Mouse (Mus musculus) neural tube, embryonic 14.5 days (tissue): Measurements from ENCODE around the gene Lcp2. TPM values are rescaled to one million over a fixed set of nuclear protein-coding genes. Genes with fewer than 3 reads are reported as not detected.
"Not testable (repeated sequence)": the region's sequence is repeated elsewhere in the genome, so short reads cannot be mapped to it uniquely, and the experiment has no call there.

Experiments used
- ATAC-seq: fragments of 200-750 bp; cut with Nextera tagmentation; 2 replicates; pipeline ENCODE4 v1.8.0; 2017; ENCODE audit warnings: low read depth, mild to moderate bottlenecking, moderate TSS enrichment, moderate library complexity
- H3K27ac ChIP-seq: fragments of 300-500 bp; sonication (generic); 2 replicates; pipeline ENCODE4 v1.5.1; 2014; ENCODE audit warnings: low read depth, mild to moderate bottlenecking, control low read depth, low read length, moderate library complexity, mixed read lengths
- H3K27me3 ChIP-seq: fragments of 300-500 bp; sonication (generic); 2 replicates; pipeline ENCODE4 v1.6.1; 2014; ENCODE audit warnings: low read length; ENCODE audit not compliant: control insufficient read depth, insufficient read depth
- H3K36me3 ChIP-seq: fragments of 300-500 bp; sonication (generic); 2 replicates; pipeline ENCODE4 v1.6.1; 2014; ENCODE audit warnings: low read length, mixed read lengths; ENCODE audit not compliant: control insufficient read depth, insufficient read depth
- H3K4me1 ChIP-seq: fragments of 300-500 bp; sonication (generic); 2 replicates; pipeline ENCODE4 v1.6.1; 2014; ENCODE audit warnings: low read length; ENCODE audit not compliant: control insufficient read depth, insufficient read depth
- H3K4me2 ChIP-seq: fragments of 300-500 bp; sonication (generic); 2 replicates; pipeline ENCODE4 v1.6.1; 2014; ENCODE audit warnings: mild to moderate bottlenecking, low read depth, low read length, control low read depth
- H3K4me3 ChIP-seq: fragments of 300-500 bp; sonication (generic); 2 replicates; pipeline ENCODE4 v1.5.1; 2014; ENCODE audit warnings: low read depth, low read length, control low read depth, mixed read lengths
- H3K9ac ChIP-seq: fragments of 300-500 bp; sonication (generic); replicated peaks from 2 replicates; pipeline ENCODE4 v1.6.1; 2014; ENCODE audit warnings: low read depth, mild to moderate bottlenecking, control low read depth, low read length, mixed read lengths
- H3K9me3 ChIP-seq: fragments of 300-500 bp; sonication (generic); 2 replicates; pipeline ENCODE4 v1.6.1; 2016; ENCODE audit warnings: low read length; ENCODE audit not compliant: control insufficient read depth
- WGBS: fragments of 180-500 bp; shearing (Covaris S2); extraction: QIAGEN DNeasy Blood & Tissue Kit; methylation state at CpG from one replicate; pipeline ENCODE4 v1.1.7; 2014; 5-methylcytosine and 5-hydroxymethylcytosine counted together
- polyA plus RNA-seq: library from polyadenylated mRNA; unstranded; fragments of >200 nt; fragmentation: Nextera tagmentation; extraction: Ambion mirVana; gene quantifications from 2 replicates; pipeline ENCODE4 v1.2.1, GENCODE M21; 2014

Lcp2 gene
- polyA plus RNA-seq, 1 experiment from 2014 or later: 1.8 TPM

DNA sequence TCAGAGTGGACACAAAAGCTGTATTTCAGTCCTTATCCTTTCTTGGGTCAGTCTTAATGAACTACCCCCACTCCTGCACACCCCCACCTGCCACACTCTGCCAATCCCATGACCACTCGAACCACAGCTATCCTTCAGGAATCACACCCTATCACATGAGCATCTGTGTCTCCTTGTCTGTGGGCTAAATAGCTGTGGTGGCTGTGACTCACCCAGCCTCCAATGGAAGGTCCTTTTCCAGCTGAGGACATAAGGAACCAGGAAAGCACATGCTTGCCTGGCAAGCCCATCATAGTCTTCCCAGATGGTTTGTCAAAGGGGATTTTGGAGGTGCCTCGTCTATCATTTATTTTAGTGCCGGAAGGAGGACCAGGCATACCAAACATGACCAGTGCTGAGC, 71.6 kb downstream of the Lcp2 start:
- Histone ChIP-seq H3K9ac (no peak overlapping the region), H3K4me1 (no peaks in the 10 kb centered on the region), H3K27me3 (no peaks in the 10 kb centered on the region), H3K36me3 (no peaks in the 10 kb centered on the region), H3K9me3 (no peaks in the 10 kb centered on the region), H3K4me3 (no peak overlapping the region), H3K4me2 (no peak overlapping the region), H3K27ac (no peak overlapping the region)
- no peak for ATAC-seq
- 92% methylated on average over 3 of the region's 3 CpGs for WGBS

GRCm38 (mm10) chr11:34123147-34123546, 76.4 kb downstream of the Lcp2 start:
- H3K36me3 ChIP-seq: no peaks in the 10 kb centered on the region
- H3K4me3 ChIP-seq: no peak overlapping the region
- H3K9me3 ChIP-seq: no peaks in the 10 kb centered on the region
- no peaks in the 10 kb centered on the region for H3K4me1 ChIP-seq
- H3K27me3 ChIP-seq: no peaks in the 10 kb centered on the region
- WGBS: 25% methylated on average over 2 of the region's 2 CpGs
- no peak overlapping the region for H3K4me2 ChIP-seq
- no peak overlapping the region for H3K27ac ChIP-seq
- ATAC-seq: peak; percentile 44; the same call in 1 of the 2 replicates
- H3K9ac ChIP-seq: no peak overlapping the region

DNA sequence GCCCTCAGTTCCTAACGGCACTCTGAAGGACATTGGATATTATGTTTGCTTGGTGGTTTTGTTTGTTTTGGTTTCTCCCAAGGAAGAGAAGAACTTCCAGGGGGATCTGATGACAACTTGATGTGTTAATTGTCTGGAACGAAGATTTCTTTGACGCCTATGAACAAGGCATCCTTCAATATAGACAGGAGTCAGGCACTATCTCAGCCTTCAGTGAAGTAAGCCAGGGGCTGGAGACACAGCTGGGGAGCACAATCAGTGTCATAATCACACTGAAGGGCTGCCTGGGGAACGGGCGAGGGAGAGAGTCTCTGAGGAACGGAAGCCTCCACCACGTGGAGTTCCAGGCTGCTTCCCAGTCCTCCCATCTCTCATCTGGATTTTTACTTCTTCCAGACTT, 78.1 kb downstream of the Lcp2 start:
- Histone ChIP-seq H3K27ac (no peak overlapping the region), H3K9me3 (no peaks in the 10 kb centered on the region), H3K27me3 (no peaks in the 10 kb centered on the region), H3K4me1 (no peaks in the 10 kb centered on the region), H3K9ac (no peak overlapping the region), H3K36me3 (no peaks in the 10 kb centered on the region), H3K4me2 (no peak overlapping the region), H3K4me3 (no peak overlapping the region)
- 76% methylated on average over 7 of the region's 7 CpGs for WGBS
- ATAC-seq: no peak

DNA sequence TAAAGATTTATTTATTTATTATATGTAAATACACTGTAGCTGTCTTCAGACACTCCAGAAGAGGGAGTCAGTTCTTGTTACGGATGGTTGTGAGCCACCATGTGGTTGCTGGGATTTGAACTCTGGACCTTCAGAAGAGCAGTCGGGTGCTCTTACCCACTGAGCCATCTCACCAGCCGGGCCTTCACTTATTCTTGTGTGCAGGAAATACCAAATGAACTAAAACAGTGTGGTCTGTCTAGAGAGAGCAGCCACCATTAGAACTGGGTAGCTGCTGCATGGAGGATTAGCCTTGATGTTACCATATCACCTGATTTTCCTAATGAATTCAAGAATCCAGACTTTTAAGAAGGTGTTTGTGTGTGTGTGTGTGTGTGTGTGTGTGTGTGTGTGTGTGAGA, 79.0 kb downstream of the Lcp2 start:
- H3K27ac ChIP-seq, H3K4me3 ChIP-seq, H3K4me2 ChIP-seq, H3K4me1 ChIP-seq, H3K9me3 ChIP-seq, H3K9ac ChIP-seq, H3K27me3 ChIP-seq, ATAC-seq, H3K36me3 ChIP-seq: not testable (repeated sequence)
- WGBS: 84% methylated on average over 3 of the region's 3 CpGs

DNA sequence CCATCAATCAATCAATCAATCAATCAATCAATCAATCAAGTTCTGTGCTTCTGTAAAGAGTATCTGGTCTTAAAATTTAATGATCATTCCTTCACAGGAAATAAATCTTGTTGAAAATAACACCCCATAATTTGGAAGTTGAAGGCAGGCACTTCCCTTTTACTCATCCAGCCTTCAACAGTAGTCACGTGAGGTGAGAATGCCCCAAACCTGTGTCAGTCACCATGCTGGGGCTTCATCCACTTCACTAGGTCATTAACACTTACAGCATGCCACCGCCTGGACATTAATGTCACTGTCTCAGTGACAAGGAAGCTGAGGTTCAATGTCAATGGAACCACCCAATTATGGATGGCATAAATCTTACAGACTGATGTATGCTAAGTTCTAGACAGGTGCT, 81.7 kb downstream of the Lcp2 start:
- H3K9me3 ChIP-seq: no peaks in the 10 kb centered on the region
- H3K27ac ChIP-seq: no peak overlapping the region
- H3K36me3 ChIP-seq: no peaks in the 10 kb centered on the region
- 87% methylated on average over 2 of the region's 2 CpGs for WGBS
- H3K4me3 ChIP-seq: no peak overlapping the region
- H3K4me2 ChIP-seq: no peak overlapping the region
- no peaks in the 10 kb centered on the region for H3K27me3 ChIP-seq
- no peaks in the 10 kb centered on the region for H3K4me1 ChIP-seq
- no peak for ATAC-seq
- H3K9ac ChIP-seq: no peak overlapping the region

DNA sequence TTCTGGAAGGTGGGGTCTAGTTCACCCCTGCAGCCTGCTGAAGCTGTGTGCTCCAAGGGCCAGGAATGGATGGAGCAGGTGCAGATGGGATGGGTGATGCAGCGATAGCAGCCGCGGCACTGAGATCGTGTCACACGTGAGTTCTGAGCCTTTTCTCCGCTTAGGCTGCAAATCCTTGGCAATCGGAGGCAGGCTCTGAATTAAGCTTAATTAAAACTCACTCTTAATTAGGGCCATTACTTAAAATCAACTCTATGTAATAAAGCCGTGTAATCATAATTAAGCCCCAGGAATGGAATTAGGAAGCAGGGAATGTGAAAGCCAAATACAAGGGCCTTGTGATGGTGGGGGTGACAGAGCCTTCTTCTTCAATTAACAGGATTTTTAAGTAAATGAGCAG, 92.6 kb downstream of the Lcp2 start:
- Histone ChIP-seq H3K4me2 (no peak overlapping the region), H3K9ac (no peak overlapping the region), H3K4me1 (no peaks in the 10 kb centered on the region), H3K27ac (no peak overlapping the region), H3K9me3 (no peaks in the 10 kb centered on the region), H3K36me3 (no peaks in the 10 kb centered on the region), H3K27me3 (no peaks in the 10 kb centered on the region), H3K4me3 (no peak overlapping the region)
- 67% methylated on average over 8 of the region's 8 CpGs for WGBS
- ATAC-seq: peak; percentile 61

Other genes starting within 250 kb of the Lcp2 start
- 0.10 and 0.42 TPM in 2 replicates for gene Kcnmb1, start 83.9 kb upstream of the Lcp2 start, polyA plus RNA-seq
- 107 and 138 TPM in 2 replicates for gene Kcnip1, start 53.8 kb upstream of the Lcp2 start, polyA plus RNA-seq
- 35.2 and 41.4 TPM in 2 replicates for gene 4930469K13Rik, start 51.6 kb downstream of the Lcp2 start, polyA plus RNA-seq
- not detected in 2 replicates for gene Foxi1, start 161.2 kb downstream of the Lcp2 start, polyA plus RNA-seq